Mouse (Mus musculus) cortical plate, adult 2 months (tissue): Measurements from ENCODE around the gene Gm37240.

Source experiments
- CTCF ChIP-seq: fragments of 200-500 bp; IDR thresholded peaks from 2 replicates; pipeline ENCODE4 v1.5.1; 2011; ENCODE audit warnings: mild to moderate bottlenecking, control low read depth, low read length; ENCODE audit not compliant: insufficient read depth; ENCODE audit errors: extremely low read depth
- POLR2A ChIP-seq: fragments of 200-500 bp; IDR thresholded peaks from 2 replicates; pipeline ENCODE4 v1.6.1; 2011; ENCODE audit warnings: mild to moderate bottlenecking, low read length, control low read depth; ENCODE audit not compliant: insufficient read depth; ENCODE audit errors: extremely low read depth

DNA sequence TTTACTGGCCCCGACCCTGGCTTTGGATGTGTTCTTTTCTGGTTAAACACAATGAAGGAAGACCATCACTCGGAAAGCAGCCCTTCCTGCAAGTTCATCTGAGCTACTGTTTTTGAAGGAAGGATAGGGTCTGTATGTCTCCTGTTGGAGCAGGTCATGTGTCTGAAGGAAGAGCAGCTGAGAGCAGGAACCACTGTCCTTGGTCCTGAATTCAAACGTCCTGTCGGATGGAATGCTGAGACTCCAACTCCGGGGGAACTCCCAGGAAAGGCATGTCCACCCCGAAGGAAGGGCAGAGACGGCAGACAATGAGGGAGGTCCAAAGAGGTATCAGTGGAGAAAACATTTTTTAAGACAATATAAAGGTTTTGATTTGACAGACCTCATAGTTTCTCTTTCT is 741.8 kb downstream of the Gm37240 start:
- no peak for TF ChIP-seq CTCF
- no peak for TF ChIP-seq POLR2A
